Mouse (Mus musculus) limb, embryonic 15.5 days (tissue): ENCODE results near the gene Adam12. TPM values are rescaled to one million over a fixed set of nuclear protein-coding genes. Genes with fewer than 3 reads are reported as not detected.

Experiments
- ATAC-seq: fragments of 200-750 bp; cut with Nextera tagmentation; 2 replicates; pipeline ENCODE4 v1.8.0; 2017; ENCODE audit warnings: low read depth, moderate TSS enrichment; ENCODE audit not compliant: insufficient number of reproducible peaks, low FRiP score, low TSS enrichment
- H3K27ac ChIP-seq: fragments of 300-500 bp; sonication (generic); 2 replicates; pipeline ENCODE4 v1.5.1; 2015; ENCODE audit warnings: moderate library complexity, mild to moderate bottlenecking, inconsistent platforms
- H3K27me3 ChIP-seq: fragments of 300-500 bp; sonication (generic); 2 replicates; pipeline ENCODE4 v1.6.1; 2015; ENCODE audit warnings: inconsistent platforms
- H3K36me3 ChIP-seq: fragments of 300-500 bp; sonication (generic); 2 replicates; pipeline ENCODE4 v1.6.1; 2015; ENCODE audit warnings: inconsistent platforms
- H3K4me1 ChIP-seq: fragments of 300-500 bp; sonication (generic); 2 replicates; pipeline ENCODE4 v1.6.1; 2015; ENCODE audit warnings: inconsistent platforms
- H3K4me2 ChIP-seq: fragments of 300-500 bp; sonication (generic); 2 replicates; pipeline ENCODE4 v1.6.1; 2015; ENCODE audit warnings: mild to moderate bottlenecking, inconsistent platforms
- H3K4me3 ChIP-seq: fragments of 300-500 bp; sonication (generic); 2 replicates; pipeline ENCODE4 v1.5.1; 2015; ENCODE audit warnings: mild to moderate bottlenecking, inconsistent platforms
- H3K9ac ChIP-seq: fragments of 300-500 bp; sonication (generic); 2 replicates; pipeline ENCODE4 v1.6.1; 2015; ENCODE audit warnings: inconsistent platforms
- H3K9me3 ChIP-seq: fragments of 300-500 bp; sonication (generic); 2 replicates; pipeline ENCODE4 v1.6.1; 2016; ENCODE audit warnings: inconsistent platforms
- WGBS: fragments of 180-500 bp; shearing (Covaris S2); methylation state at CpG from one replicate; pipeline ENCODE4 v1.1.7; 2015; 5-methylcytosine and 5-hydroxymethylcytosine counted together
- polyA plus RNA-seq: library from polyadenylated mRNA; unstranded; fragments of >200 nt; fragmentation: Nextera tagmentation; extraction: Ambion mirVana; gene quantifications from 2 replicates; pipeline ENCODE4 v1.2.1, GENCODE M21; 2015

Gene Adam12
- polyA plus RNA-seq, 1 experiment from 2014 or later = 8.1 TPM

GRCm38 (mm10) chr7:133946113-133946512 is 285.8 kb downstream of the Adam12 start:
- no peak overlapping the region for H3K4me3 ChIP-seq
- H3K4me2 ChIP-seq = no peak overlapping the region
- H3K4me1 ChIP-seq = no peaks in the 10 kb centered on the region
- no peak for ATAC-seq
- WGBS = 62% methylated on average over 4 of the region's 4 CpGs
- no peaks in the 10 kb centered on the region for H3K27me3 ChIP-seq
- H3K27ac ChIP-seq = no peak overlapping the region
- H3K9ac ChIP-seq = no peak overlapping the region
- H3K36me3 ChIP-seq = no peaks in the 10 kb centered on the region
- H3K9me3 ChIP-seq = no peaks in the 10 kb centered on the region

GRCm38 (mm10) chr7:133940405-133940804 is 291.5 kb downstream of the Adam12 start:
- no peak overlapping the region for H3K9ac ChIP-seq
- no peaks in the 10 kb centered on the region for H3K9me3 ChIP-seq
- H3K4me2 ChIP-seq = no peak overlapping the region
- no peaks in the 10 kb centered on the region for H3K4me1 ChIP-seq
- H3K36me3 ChIP-seq = no peaks in the 10 kb centered on the region
- no peak overlapping the region for H3K27ac ChIP-seq
- WGBS = 56% methylated on average over 4 of the region's 4 CpGs
- H3K4me3 ChIP-seq = no peak overlapping the region
- no peaks in the 10 kb centered on the region for H3K27me3 ChIP-seq
- no peak for ATAC-seq

GRCm38 (mm10) chr7:133937473-133937872 is 294.5 kb downstream of the Adam12 start:
- H3K36me3 ChIP-seq = no peaks in the 10 kb centered on the region
- no peak overlapping the region for H3K27ac ChIP-seq
- H3K9ac ChIP-seq = no peak overlapping the region
- H3K4me3 ChIP-seq = no peak overlapping the region
- peaks cover 12% of the 10 kb centered on the region for H3K4me1 ChIP-seq
- no peak for ATAC-seq
- no peak overlapping the region for H3K4me2 ChIP-seq
- no peaks in the 10 kb centered on the region for H3K9me3 ChIP-seq
- no peaks in the 10 kb centered on the region for H3K27me3 ChIP-seq
- 81% methylated on average over 3 of the region's 3 CpGs for WGBS

GRCm38 (mm10) chr7:133936377-133936776 is 295.6 kb downstream of the Adam12 start:
- Histone ChIP-seq H3K27me3 (no peaks in the 10 kb centered on the region), H3K4me2 (no peak overlapping the region), H3K4me1 (peaks cover 12% of the 10 kb centered on the region), H3K27ac (no peak overlapping the region), H3K9me3 (no peaks in the 10 kb centered on the region), H3K9ac (no peak overlapping the region), H3K4me3 (no peak overlapping the region), H3K36me3 (no peaks in the 10 kb centered on the region)
- no peak for ATAC-seq
- WGBS = 77% methylated on average over 4 of the region's 4 CpGs

GRCm38 (mm10) chr7:133933378-133933777 is 298.6 kb downstream of the Adam12 start:
- Histone ChIP-seq H3K27ac (no peak overlapping the region), H3K4me2 (no peak overlapping the region), H3K9me3 (no peaks in the 10 kb centered on the region), H3K4me1 (peaks cover 12% of the 10 kb centered on the region), H3K27me3 (no peaks in the 10 kb centered on the region), H3K36me3 (no peaks in the 10 kb centered on the region), H3K4me3 (no peak overlapping the region), H3K9ac (no peak overlapping the region)
- 14% methylated on average over 6 of the region's 6 CpGs for WGBS
- no peak for ATAC-seq

GRCm38 (mm10) chr7:133931481-133931880 is 300.5 kb downstream of the Adam12 start:
- WGBS = 91% methylated on average over 11 of the region's 11 CpGs
- H3K4me1 ChIP-seq = peaks cover 12% of the 10 kb centered on the region
- no peak for ATAC-seq

GRCm38 (mm10) chr7:133928981-133929380 is 303.0 kb downstream of the Adam12 start:
- H3K27me3 ChIP-seq = no peaks in the 10 kb centered on the region
- H3K36me3 ChIP-seq = no peaks in the 10 kb centered on the region; the same call in 1 of the 2 replicates
- H3K9ac ChIP-seq = no peak overlapping the region
- H3K27ac ChIP-seq = no peak overlapping the region
- WGBS = 78% methylated on average over 3 of the region's 3 CpGs
- no peak for ATAC-seq
- H3K9me3 ChIP-seq = no peaks in the 10 kb centered on the region
- H3K4me1 ChIP-seq = peaks cover 7% of the 10 kb centered on the region
- no peak overlapping the region for H3K4me3 ChIP-seq
- H3K4me2 ChIP-seq = no peak overlapping the region

More at GRCm38 (mm10) chr7:133931481-133931880, 300.5 kb downstream of the Adam12 start:
- Histone ChIP-seq H3K4me3 (no peak overlapping the region), H3K36me3 (no peaks in the 10 kb centered on the region; the same call in 1 of the 2 replicates), H3K27ac (no peak overlapping the region), H3K9me3 (no peaks in the 10 kb centered on the region), H3K27me3 (no peaks in the 10 kb centered on the region), H3K4me2 (no peak overlapping the region), H3K9ac (no peak overlapping the region)

- WGBS = 68% methylated on average over 2 of the region's 2 CpGs
Measured at GRCm38 (mm10) chr7:133925771-133926170, 306.2 kb downstream of the Adam12 start.

GRCm38 (mm10) chr7:133923994-133924393 is 308.0 kb downstream of the Adam12 start:
- H3K36me3 ChIP-seq = no peaks in the 10 kb centered on the region; the same call in 1 of the 2 replicates
- no peak overlapping the region for H3K27ac ChIP-seq
- WGBS = 47% methylated on average over 6 of the region's 6 CpGs
- ATAC-seq = no peak
- 0 out of 2 replicates have a peak, but pooled peaks cover 4% of the 10 kb centered on the region for H3K4me1 ChIP-seq
- no peaks in the 10 kb centered on the region for H3K9me3 ChIP-seq
- H3K27me3 ChIP-seq = no peaks in the 10 kb centered on the region
- H3K4me3 ChIP-seq = no peak overlapping the region
- H3K9ac ChIP-seq = no peak overlapping the region
- no peak overlapping the region for H3K4me2 ChIP-seq

More at GRCm38 (mm10) chr7:133925771-133926170, 306.2 kb downstream of the Adam12 start:
- Histone ChIP-seq H3K9ac (no peak overlapping the region), H3K27ac (no peak overlapping the region), H3K4me2 (no peak overlapping the region), H3K4me3 (no peak overlapping the region), H3K27me3 (no peaks in the 10 kb centered on the region), H3K36me3 (no peaks in the 10 kb centered on the region; the same call in 1 of the 2 replicates), H3K9me3 (no peaks in the 10 kb centered on the region), H3K4me1 (no peaks in the 10 kb centered on the region)
- ATAC-seq = no peak

- Histone ChIP-seq H3K4me2 (no peak overlapping the region), H3K27me3 (no peaks in the 10 kb centered on the region), H3K4me1 (0 out of 2 replicates have a peak, but pooled peaks cover 4% of the 10 kb centered on the region), H3K9me3 (no peaks in the 10 kb centered on the region), H3K4me3 (no peak overlapping the region), H3K36me3 (no peaks in the 10 kb centered on the region), H3K9ac (no peak overlapping the region), H3K27ac (no peak overlapping the region)
- no peak for ATAC-seq
- 94% methylated on average over 4 of the region's 4 CpGs for WGBS
Measured at GRCm38 (mm10) chr7:133921291-133921690, 310.7 kb downstream of the Adam12 start.

GRCm38 (mm10) chr7:133920724-133921123 is 311.2 kb downstream of the Adam12 start:
- Histone ChIP-seq H3K36me3 (no peaks in the 10 kb centered on the region), H3K9me3 (no peaks in the 10 kb centered on the region), H3K4me3 (no peak overlapping the region), H3K9ac (no peak overlapping the region), H3K27ac (no peak overlapping the region), H3K27me3 (no peaks in the 10 kb centered on the region), H3K4me1 (0 out of 2 replicates have a peak, but pooled peaks cover 4% of the 10 kb centered on the region), H3K4me2 (no peak overlapping the region)
- WGBS = 90% methylated on average over 7 of the region's 7 CpGs
- no peak for ATAC-seq

- no peaks in the 10 kb centered on the region for H3K9me3 ChIP-seq
- H3K36me3 ChIP-seq = no peaks in the 10 kb centered on the region
- H3K27ac ChIP-seq = no peak overlapping the region
- WGBS = 82% methylated on average over 5 of the region's 5 CpGs
- ATAC-seq = 0 out of 2 replicates have a peak, but pooled peaks have one; percentile 35
- no peak overlapping the region for H3K4me3 ChIP-seq
- H3K9ac ChIP-seq = no peak overlapping the region
- H3K27me3 ChIP-seq = no peaks in the 10 kb centered on the region
- 0 out of 2 replicates have a peak, but pooled peaks cover 4% of the 10 kb centered on the region for H3K4me1 ChIP-seq
- no peak overlapping the region for H3K4me2 ChIP-seq
Measured at GRCm38 (mm10) chr7:133919918-133920317, 312.0 kb downstream of the Adam12 start.

GRCm38 (mm10) chr7:133919306-133919705 is 312.6 kb downstream of the Adam12 start:
- Histone ChIP-seq H3K4me3 (no peak overlapping the region), H3K4me1 (0 out of 2 replicates have a peak, but pooled peaks cover 4% of the 10 kb centered on the region), H3K9ac (no peak overlapping the region), H3K4me2 (no peak overlapping the region), H3K27ac (no peak overlapping the region), H3K27me3 (no peaks in the 10 kb centered on the region), H3K9me3 (no peaks in the 10 kb centered on the region), H3K36me3 (no peaks in the 10 kb centered on the region)
- WGBS = 60% methylated on average over 5 of the region's 5 CpGs
- ATAC-seq = no peak
